Mouse (Mus musculus): Measurements from ENCODE around the gene Timm50. TPM values are rescaled to one million over a fixed set of nuclear protein-coding genes. Genes with fewer than 3 reads are reported as not detected.

Timm50 gene
- total RNA-seq, 2 experiments from 2014 or later: 41.8 to 43.9 TPM

DNA sequence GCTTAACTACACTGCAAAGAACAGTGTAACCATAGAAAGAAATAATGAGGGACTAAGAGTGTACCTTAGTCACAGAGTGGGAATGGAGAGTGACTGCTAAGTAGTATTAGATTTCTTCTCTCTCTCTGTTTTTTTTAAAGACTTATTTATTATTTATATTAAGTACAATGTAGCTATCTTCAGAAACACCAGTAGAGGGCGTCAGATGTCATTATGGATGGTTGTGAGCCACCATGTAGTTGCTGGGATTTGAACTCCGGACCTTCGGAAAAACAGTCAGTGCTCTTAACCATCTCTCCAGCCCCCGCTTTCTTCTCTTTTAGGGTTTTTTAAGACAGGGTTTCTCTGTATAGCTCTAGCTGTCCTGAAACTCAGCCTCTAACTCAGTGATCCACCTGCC lies 14.6 kb upstream of the Timm50 start:
- no peak for DNase-seq

GRCm38 (mm10) chr7:28325293-28325692 lies 13.4 kb upstream of the Timm50 start:
- no peak for DNase-seq

DNA sequence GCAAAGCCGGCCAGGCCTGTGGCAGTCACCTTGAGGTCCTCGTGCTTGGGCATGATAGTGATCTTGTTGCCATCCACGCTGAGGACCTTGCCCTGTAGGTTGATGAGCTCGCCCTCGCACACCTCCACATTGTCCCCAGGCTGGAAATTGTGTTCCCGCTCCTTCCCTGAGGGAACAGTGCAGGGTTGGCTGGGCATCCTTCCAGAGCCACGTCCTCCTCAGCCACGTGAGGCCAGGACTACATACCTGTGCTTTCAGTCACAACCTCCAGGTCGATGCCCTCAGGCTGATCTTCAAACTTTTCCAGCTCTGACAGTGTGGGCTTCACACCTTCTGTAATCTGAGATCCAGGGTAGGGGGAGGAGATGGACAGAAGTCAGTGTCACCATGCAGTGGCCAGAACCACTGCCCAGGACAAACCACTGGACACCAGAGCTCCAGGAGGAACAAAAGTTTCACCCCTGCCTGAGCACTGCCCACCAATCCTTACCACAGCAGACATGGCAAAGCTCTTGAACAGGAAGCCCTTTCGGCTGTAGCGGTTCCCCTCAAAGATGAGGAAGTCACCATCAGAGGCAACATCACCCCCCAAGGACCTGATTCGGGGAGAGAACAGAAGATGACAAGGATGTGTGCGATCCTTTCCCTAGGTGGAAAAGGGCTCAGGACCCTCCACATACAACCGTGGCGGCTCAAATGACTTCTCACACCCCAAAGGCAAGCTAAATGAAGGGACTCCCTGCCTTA lies 10.3 kb upstream of the Timm50 start:
- DNase-seq: no peak

- no peak for DNase-seq
Measured at GRCm38 (mm10) chr7:28318714-28319113, 6.8 kb upstream of the Timm50 start.

DNA sequence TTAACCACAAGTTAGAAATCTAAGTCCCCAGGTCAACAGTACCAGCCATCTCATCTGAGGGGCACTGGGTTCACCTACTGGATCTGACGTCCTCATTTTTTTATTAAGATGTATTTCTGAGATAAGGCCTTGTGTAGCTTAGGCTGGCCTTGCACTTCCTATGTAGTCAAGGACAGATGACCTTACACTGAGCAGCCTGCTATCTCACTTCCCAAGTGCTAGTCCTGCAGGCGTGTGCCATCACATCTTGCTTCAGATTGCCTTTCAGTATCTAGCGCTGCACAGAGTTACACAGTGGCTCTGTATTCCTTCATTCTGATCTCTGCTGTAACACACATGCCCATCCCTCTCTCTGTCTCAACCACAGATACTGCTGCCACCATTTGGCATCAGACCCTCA lies 6.2 kb upstream of the Timm50 start:
- no peak for DNase-seq

GRCm38 (mm10) chr7:28311151-28311925 lies 534 bp downstream of the Timm50 start:
- peak; percentile 21 for DNase-seq

GRCm38 (mm10) chr7:28309737-28310136 lies 2.1 kb downstream of the Timm50 start:
- no peak for DNase-seq

DNA sequence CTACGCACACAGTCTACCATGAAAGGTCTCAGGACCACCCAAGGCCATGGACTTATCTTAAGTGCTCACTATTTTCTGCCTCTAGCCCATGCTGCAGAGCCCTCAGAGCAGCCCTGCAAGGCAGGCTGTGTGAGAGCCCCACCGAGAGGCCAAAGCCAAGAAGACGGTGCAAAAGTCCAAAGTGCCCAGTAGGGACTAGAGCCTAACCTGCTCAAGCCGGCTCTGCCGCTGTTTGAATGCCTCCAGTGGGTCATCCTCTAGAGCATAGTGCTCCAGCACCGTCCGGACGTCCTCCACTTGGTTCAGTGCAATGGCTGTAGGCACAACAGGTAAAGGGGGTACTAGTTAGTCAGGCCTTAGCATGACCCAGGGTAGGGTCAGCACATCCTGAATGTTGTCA lies 5.7 kb downstream of the Timm50 start:
- no peak for DNase-seq

GRCm38 (mm10) chr7:28305641-28306040 lies 6.2 kb downstream of the Timm50 start:
- DNase-seq: no peak

GRCm38 (mm10) chr7:28301616-28302433 lies 10.0 kb downstream of the Timm50 start, which contains the start of gene Dll3:
Gene Dll3 (minus strand): TSS chr7:28302238.
- no peak for DNase-seq

GRCm38 (mm10) chr7:28298837-28299625 lies 12.8 kb downstream of the Timm50 start:
- no peak for DNase-seq

- no peak for DNase-seq
Measured at GRCm38 (mm10) chr7:28294481-28294880, 17.4 kb downstream of the Timm50 start.

GRCm38 (mm10) chr7:28290638-28291590 lies 21.0 kb downstream of the Timm50 start, which contains the start of gene Selenov:
Gene Selenov (minus strand): TSS chr7:28291186.
- no peak for DNase-seq

DNA sequence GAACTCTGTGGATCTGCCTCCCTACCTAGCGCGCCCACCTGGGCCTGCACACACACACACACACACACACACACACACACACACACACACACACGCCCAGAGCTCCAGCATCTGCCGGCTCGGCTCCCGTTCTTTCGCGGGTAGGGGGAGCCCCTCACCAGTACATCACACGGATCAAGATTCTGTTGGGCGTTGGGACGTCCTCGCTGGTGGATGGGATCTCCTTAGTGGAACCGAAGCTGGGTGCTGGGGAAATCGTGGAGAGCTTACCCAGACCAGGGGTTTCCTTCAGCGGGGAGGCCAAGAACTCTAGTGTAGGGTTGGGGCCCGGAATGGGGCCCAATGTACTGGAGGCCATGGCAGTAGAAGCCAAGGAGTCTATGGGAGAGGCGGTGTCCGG lies 21.7 kb downstream of the Timm50 start:
- DNase-seq: no peak

DNA sequence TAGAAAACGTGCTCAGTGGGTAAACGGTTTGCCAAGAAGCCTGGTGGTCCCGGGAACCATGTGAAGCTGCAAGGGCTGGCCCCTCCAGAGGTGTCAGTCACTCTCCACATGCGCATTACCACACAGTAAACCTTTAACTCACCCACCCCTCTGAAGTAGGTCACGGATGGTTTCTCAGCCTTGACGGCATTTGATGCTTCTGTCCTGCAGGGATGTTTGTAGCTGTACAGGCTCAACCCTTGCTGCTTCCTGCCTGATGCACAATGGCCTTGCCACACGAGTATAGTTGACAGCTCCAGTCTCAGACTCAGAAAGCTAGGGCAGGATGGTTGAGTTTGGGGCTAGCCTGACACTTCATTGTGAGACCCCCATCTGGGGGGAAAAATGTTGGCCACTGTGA lies 31.2 kb downstream of the Timm50 start:
- no peak for DNase-seq

- DNase-seq: no peak
Measured at GRCm38 (mm10) chr7:28278279-28278652, 33.6 kb downstream of the Timm50 start.

- DNase-seq: peak; percentile 90
Measured at GRCm38 (mm10) chr7:28277615-28278278, 34.1 kb downstream of the Timm50 start, which contains the start of gene Eid2b. Gene Eid2b (plus strand): TSS chr7:28277739.

DNA sequence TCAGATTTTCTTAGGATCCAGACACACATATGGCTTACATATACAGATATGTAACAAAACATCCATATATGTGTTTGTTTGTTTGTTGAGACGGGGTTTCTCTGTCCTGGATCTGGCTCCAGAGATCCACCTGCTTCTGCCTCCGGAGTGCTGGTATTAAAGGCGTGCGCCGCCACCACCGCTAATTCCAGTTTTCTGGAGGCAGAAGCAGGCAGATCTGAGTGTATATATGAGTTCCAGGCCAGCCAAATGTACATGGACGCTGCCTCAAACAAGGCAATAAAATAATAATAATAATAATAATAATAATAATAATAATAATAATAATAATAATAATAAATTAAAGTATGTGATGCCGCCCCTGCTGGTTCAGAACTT lies 34.6 kb downstream of the Timm50 start:
- DNase-seq: no peak

DNA sequence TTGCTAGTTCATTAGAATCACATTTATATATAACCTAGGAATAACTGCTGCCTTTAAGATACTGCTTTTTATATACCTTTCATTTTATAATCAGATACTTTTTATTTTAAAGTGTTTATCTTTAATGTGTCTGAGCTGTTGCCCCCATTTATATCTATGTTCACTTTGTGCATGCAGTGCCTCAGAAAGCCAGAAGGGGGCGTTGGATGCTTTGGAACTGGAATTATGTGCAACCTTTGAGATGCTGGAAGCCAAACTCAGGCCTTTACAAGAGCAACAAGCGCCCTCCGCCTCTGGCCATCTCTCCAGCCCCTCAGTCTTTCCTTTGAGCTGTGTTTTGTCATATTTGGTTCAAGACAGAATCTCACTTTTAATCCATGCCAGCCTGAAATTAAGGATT lies 40.1 kb downstream of the Timm50 start:
- DNase-seq: no peak

DNA sequence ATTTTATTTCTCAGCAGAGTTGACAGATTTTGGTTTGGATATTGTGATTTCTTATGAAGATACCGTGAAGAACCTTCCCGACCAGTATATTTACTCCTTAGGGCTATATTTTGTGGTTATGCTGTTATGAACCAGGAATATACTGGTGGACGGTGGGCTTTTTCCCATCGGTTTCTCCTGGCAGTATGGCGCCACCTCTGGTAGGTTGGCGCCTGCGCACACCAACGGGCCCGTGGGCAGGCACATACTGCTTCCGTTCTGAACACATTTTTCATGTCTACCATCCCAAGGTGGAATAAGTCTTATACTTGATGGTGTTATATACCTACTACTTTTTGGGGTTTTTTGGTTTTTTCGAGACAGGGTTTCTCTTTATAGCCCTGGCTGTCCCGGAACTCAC lies 42.5 kb downstream of the Timm50 start:
- no peak for DNase-seq

Measured in gastrocnemius, postnatal 25 days (tissue).